Mouse (Mus musculus) lung, postnatal 0 days (tissue): Measurements from ENCODE around the gene Zfp57. TPM values are rescaled to one million over a fixed set of nuclear protein-coding genes. Genes with fewer than 3 reads are reported as not detected.
A peak's percentile ranks its signal among the peaks of the same experiment; 100 is the strongest.

Experiments used
- ATAC-seq: fragments of 200-750 bp; cut with Nextera tagmentation; 2 replicates; pipeline ENCODE4 v1.8.0; 2017; ENCODE audit warnings: moderate library complexity
- DNase-seq: peaks from one replicate; pipeline ENCODE4 v3.0.0-alpha.2; 2016; ENCODE audit warnings: low spot score
- H3K27ac ChIP-seq: fragments of 300-500 bp; sonication (generic); 2 replicates; pipeline ENCODE4 v1.5.1; 2014; ENCODE audit warnings: antibody characterized with exemption, mild to moderate bottlenecking, low read length, mixed read lengths
- H3K27me3 ChIP-seq: fragments of 300-500 bp; sonication (generic); replicated peaks from 2 replicates; pipeline ENCODE4 v1.6.1; 2014; ENCODE audit warnings: low read length, mixed read lengths; ENCODE audit not compliant: insufficient read depth
- H3K36me3 ChIP-seq: fragments of 300-500 bp; sonication (generic); 2 replicates; pipeline ENCODE4 v1.6.1; 2014; ENCODE audit warnings: low read length, mixed read lengths; ENCODE audit not compliant: insufficient read depth
- H3K4me1 ChIP-seq: fragments of 300-500 bp; sonication (generic); 2 replicates; pipeline ENCODE4 v1.6.1; 2014; ENCODE audit warnings: antibody characterized with exemption, low read depth, low read length, mixed read lengths; ENCODE audit not compliant: insufficient read depth
- H3K4me2 ChIP-seq: fragments of 300-500 bp; sonication (generic); replicated peaks from 2 replicates; pipeline ENCODE4 v1.6.1; 2014; ENCODE audit warnings: low read depth, mild to moderate bottlenecking, low read length, moderate library complexity, mixed read lengths
- H3K4me3 ChIP-seq: fragments of 300-500 bp; sonication (generic); 2 replicates; pipeline ENCODE4 v1.5.1; 2014; ENCODE audit warnings: low read depth, low read length
- H3K9ac ChIP-seq: fragments of 300-500 bp; sonication (generic); replicated peaks from 2 replicates; pipeline ENCODE4 v1.6.1; 2014; ENCODE audit warnings: low read depth, mild to moderate bottlenecking
- H3K9me3 ChIP-seq: fragments of 300-500 bp; sonication (generic); 2 replicates; pipeline ENCODE4 v1.6.1; 2016; ENCODE audit warnings: low read length, mixed read lengths
- CTCF ChIP-seq: IDR thresholded peaks from 2 replicates; pipeline ENCODE4 v1.5.1; 2016; ENCODE audit warnings: antibody characterized with exemption, mild to moderate bottlenecking
- EP300 ChIP-seq: IDR thresholded peaks from 2 replicates; pipeline ENCODE4 v1.6.1; 2016; ENCODE audit warnings: antibody characterized with exemption, mild to moderate bottlenecking, control low read depth
- WGBS: fragments of 180-500 bp; shearing (Covaris S2); extraction: QIAGEN DNeasy Blood & Tissue Kit; methylation state at CpG from one replicate; pipeline ENCODE4 v1.1.7; 2014; 5-methylcytosine and 5-hydroxymethylcytosine counted together
- polyA plus RNA-seq: library from polyadenylated mRNA; unstranded; fragments of >200 nt; fragmentation: Nextera tagmentation; extraction: Ambion mirVana; gene quantifications from 2 replicates; pipeline ENCODE4 v1.2.1, GENCODE M21; 2015

The Zfp57 gene
- polyA plus RNA-seq, 1 experiment from 2014 or later = 35.6 TPM

GRCm38 (mm10) chr17:37050876-37051275 is 49.9 kb downstream of the Zfp57 start:
- no peaks in the 10 kb centered on the region for H3K27me3 ChIP-seq
- WGBS = 9% methylated on average over 25 of the region's 27 CpGs
- no peak for DNase-seq
- H3K9ac ChIP-seq = 0 out of 2 replicates have a peak overlapping the region, but pooled peaks have one; percentile 43
- no peak for ATAC-seq
- H3K36me3 ChIP-seq = peaks cover 13% of the 10 kb centered on the region; the same call in 1 of the 2 replicates
- H3K27ac ChIP-seq = no peak overlapping the region
- H3K4me2 ChIP-seq = peak overlapping the region; percentile 81
- TF ChIP-seq EP300 (no peak), CTCF (no peak)
- H3K9me3 ChIP-seq = no peaks in the 10 kb centered on the region
- H3K4me3 ChIP-seq = peak overlapping the region; percentile 44
- peaks cover 8% of the 10 kb centered on the region for H3K4me1 ChIP-seq

DNA sequence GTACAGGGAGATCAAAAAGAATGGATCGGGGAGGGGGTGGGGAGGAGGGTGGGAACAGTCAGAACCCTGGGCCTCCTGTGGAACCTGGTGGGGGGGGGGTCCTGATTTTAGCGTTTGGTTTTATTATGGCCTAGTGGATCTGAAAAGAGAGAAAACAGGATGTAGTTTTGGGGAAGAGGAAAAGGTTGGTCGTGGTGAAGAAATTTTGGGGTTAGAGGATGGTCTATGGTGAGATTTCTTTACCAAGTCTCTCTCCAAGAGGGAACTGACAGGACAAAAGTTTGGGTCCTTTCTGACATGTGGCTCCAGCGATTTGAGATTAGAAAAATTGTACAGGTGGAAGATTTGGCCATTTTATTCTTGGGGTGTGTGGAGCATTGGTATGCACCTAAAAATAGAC is 50.8 kb downstream of the Zfp57 start:
- no peak for ATAC-seq
- 62% methylated on average over 4 of the region's 4 CpGs for WGBS
- no peak overlapping the region for H3K4me2 ChIP-seq

DNA sequence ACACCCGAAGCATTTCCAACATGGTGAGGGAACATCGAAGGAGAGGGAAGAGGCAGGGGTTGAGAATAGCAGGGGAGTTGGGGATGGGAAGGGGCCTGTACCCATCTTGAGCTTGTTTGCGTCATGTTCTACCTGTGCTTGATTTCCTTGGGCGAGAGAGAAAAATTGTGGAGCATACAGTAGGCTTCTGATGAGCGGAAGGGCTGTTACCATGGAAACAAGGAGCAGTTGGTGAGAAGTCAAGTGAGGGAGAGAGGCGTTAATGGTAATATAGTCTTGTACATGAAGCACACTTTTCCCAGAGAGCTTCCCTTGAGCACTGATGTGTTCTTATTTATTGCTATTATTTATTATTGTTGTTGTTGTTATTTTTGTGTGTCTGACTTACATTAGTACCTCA is 56.0 kb downstream of the Zfp57 start:
- Histone ChIP-seq H3K4me1 (no peaks in the 10 kb centered on the region), H3K36me3 (peaks cover 34% of the 10 kb centered on the region; the same call in 1 of the 2 replicates), H3K9ac (no peak overlapping the region), H3K4me2 (no peak overlapping the region), H3K27ac (no peak overlapping the region), H3K27me3 (no peaks in the 10 kb centered on the region), H3K9me3 (no peaks in the 10 kb centered on the region), H3K4me3 (no peak overlapping the region)
- WGBS = 71% methylated on average over 6 of the region's 6 CpGs
- DNase-seq (no peak), ATAC-seq (no peak)
- TF ChIP-seq CTCF = no peak
- TF ChIP-seq EP300 = no peak

More for the DNA sequence above, 50.8 kb downstream of the Zfp57 start:
- H3K27me3 ChIP-seq = no peaks in the 10 kb centered on the region
- no peaks in the 10 kb centered on the region for H3K9me3 ChIP-seq
- H3K36me3 ChIP-seq = peaks cover 22% of the 10 kb centered on the region; the same call in 1 of the 2 replicates
- TF ChIP-seq EP300 = no peak
- TF ChIP-seq CTCF = no peak
- H3K4me1 ChIP-seq = peaks cover 8% of the 10 kb centered on the region
- H3K4me3 ChIP-seq = no peak overlapping the region
- H3K27ac ChIP-seq = no peak overlapping the region
- H3K9ac ChIP-seq = no peak overlapping the region
- DNase-seq = no peak

Other genes starting within 250 kb of the Zfp57 start
- gene H2-M10.5, start 228.3 kb upstream of the Zfp57 start, polyA plus RNA-seq = not detected in 2 replicates
- not detected in 2 replicates for gene H2-M10.6, start 189.0 kb upstream of the Zfp57 start, polyA plus RNA-seq
- 29.7 and 35.3 TPM in 2 replicates for gene Trim26, start 164.0 kb upstream of the Zfp57 start, polyA plus RNA-seq
- 0.10 and 0.14 TPM in 2 replicates for gene Trim15, start 134.0 kb upstream of the Zfp57 start, polyA plus RNA-seq
- 3.5 and 3.6 TPM in 2 replicates for gene Trim10, start 131.6 kb upstream of the Zfp57 start, polyA plus RNA-seq
- not detected in 2 replicates for gene Trim40, start 111.0 kb upstream of the Zfp57 start, polyA plus RNA-seq
- gene Trim31, start 103.0 kb upstream of the Zfp57 start, polyA plus RNA-seq = not detected in 2 replicates
- gene Rnf39, start 58.2 kb upstream of the Zfp57 start, polyA plus RNA-seq = 13.4 and 13.5 TPM in 2 replicates
- 96.9 and 108 TPM in 2 replicates for gene Ppp1r11, start 49.4 kb upstream of the Zfp57 start, polyA plus RNA-seq
- 63.8 and 72.8 TPM in 2 replicates for gene Znrd1, start 42.6 kb upstream of the Zfp57 start, polyA plus RNA-seq
- gene Znrd1as, start 42.6 kb upstream of the Zfp57 start, polyA plus RNA-seq = 5.1 and 6.1 TPM in 2 replicates
- 0.14 TPM in 1 of 2 replicates, not detected in the other for gene 2410137M14Rik, start 19.9 kb upstream of the Zfp57 start, polyA plus RNA-seq
- gene H2-M5, start 11.6 kb upstream of the Zfp57 start, polyA plus RNA-seq = 0.13 and 0.21 TPM in 2 replicates
- gene Mog, start 22.2 kb downstream of the Zfp57 start, polyA plus RNA-seq = 0.07 TPM in 1 of 2 replicates, not detected in the other
- 5.8 and 6.2 TPM in 2 replicates for gene Gabbr1, start 44.8 kb downstream of the Zfp57 start, polyA plus RNA-seq
- not detected in 2 replicates for gene Olfr90, start 87.3 kb downstream of the Zfp57 start, polyA plus RNA-seq
- not detected in 2 replicates for gene Olfr91, start 97.1 kb downstream of the Zfp57 start, polyA plus RNA-seq
- not detected in 2 replicates for gene Olfr92, start 118.9 kb downstream of the Zfp57 start, polyA plus RNA-seq
- gene Olfr93, start 160.3 kb downstream of the Zfp57 start, polyA plus RNA-seq = not detected in 2 replicates
- not detected in 2 replicates for gene Ubd, start 192.7 kb downstream of the Zfp57 start, polyA plus RNA-seq
- not detected in 2 replicates for gene Olfr94, start 199.8 kb downstream of the Zfp57 start, polyA plus RNA-seq
- gene Olfr95, start 212.0 kb downstream of the Zfp57 start, polyA plus RNA-seq = not detected in 2 replicates
- gene Olfr96, start 219.0 kb downstream of the Zfp57 start, polyA plus RNA-seq = not detected in 2 replicates
- not detected in 2 replicates for gene Olfr97, start 236.2 kb downstream of the Zfp57 start, polyA plus RNA-seq